Mouse (Mus musculus) forebrain, embryonic 15.5 days (tissue): ENCODE measurements around the gene Zfp93. TPM values are rescaled to one million over a fixed set of nuclear protein-coding genes. Genes with fewer than 3 reads are reported as not detected.

Experiments used
- ATAC-seq: fragments of 200-750 bp; cut with Nextera tagmentation; replicated peaks from 2 replicates; pipeline ENCODE4 v1.8.0; 2017; ENCODE audit warnings: mild to moderate bottlenecking, moderate TSS enrichment, moderate library complexity
- H3K27ac ChIP-seq: fragments of 300-500 bp; sonication (generic); replicated peaks from 2 replicates; pipeline ENCODE4 v1.5.1; 2015; ENCODE audit warnings: mild to moderate bottlenecking, inconsistent platforms
- H3K27me3 ChIP-seq: fragments of 300-500 bp; sonication (generic); 2 replicates; pipeline ENCODE4 v1.6.1; 2015; ENCODE audit warnings: inconsistent platforms
- H3K36me3 ChIP-seq: fragments of 300-500 bp; sonication (generic); 2 replicates; pipeline ENCODE4 v1.6.1; 2015; ENCODE audit warnings: mild to moderate bottlenecking, inconsistent platforms
- H3K4me1 ChIP-seq: fragments of 300-500 bp; sonication (generic); 2 replicates; pipeline ENCODE4 v1.6.1; 2015; ENCODE audit warnings: inconsistent platforms
- H3K4me2 ChIP-seq: fragments of 300-500 bp; sonication (generic); replicated peaks from 2 replicates; pipeline ENCODE4 v1.6.1; 2015; ENCODE audit warnings: mild to moderate bottlenecking, inconsistent platforms
- H3K4me3 ChIP-seq: fragments of 300-500 bp; sonication (generic); 2 replicates; pipeline ENCODE4 v1.5.1; 2015; ENCODE audit warnings: mild to moderate bottlenecking, inconsistent platforms
- H3K9ac ChIP-seq: fragments of 300-500 bp; sonication (generic); replicated peaks from 2 replicates; pipeline ENCODE4 v1.6.1; 2015; ENCODE audit warnings: mild to moderate bottlenecking, inconsistent platforms
- H3K9me3 ChIP-seq: fragments of 300-500 bp; sonication (generic); 2 replicates; pipeline ENCODE4 v1.6.1; 2016; ENCODE audit warnings: inconsistent platforms
- WGBS: fragments of 180-500 bp; shearing (Covaris S2); methylation state at CpG from one replicate; pipeline ENCODE4 v1.1.7; 2015; ENCODE audit warnings: mixed read lengths; 5-methylcytosine and 5-hydroxymethylcytosine counted together
- polyA plus RNA-seq: library from polyadenylated mRNA; unstranded; fragments of >200 nt; fragmentation: Nextera tagmentation; extraction: Ambion mirVana; gene quantifications from 2 replicates; pipeline ENCODE4 v1.2.1, GENCODE M21; 2015

The Zfp93 gene
- 9.3 and 12.1 TPM in 2 replicates for polyA plus RNA-seq

DNA sequence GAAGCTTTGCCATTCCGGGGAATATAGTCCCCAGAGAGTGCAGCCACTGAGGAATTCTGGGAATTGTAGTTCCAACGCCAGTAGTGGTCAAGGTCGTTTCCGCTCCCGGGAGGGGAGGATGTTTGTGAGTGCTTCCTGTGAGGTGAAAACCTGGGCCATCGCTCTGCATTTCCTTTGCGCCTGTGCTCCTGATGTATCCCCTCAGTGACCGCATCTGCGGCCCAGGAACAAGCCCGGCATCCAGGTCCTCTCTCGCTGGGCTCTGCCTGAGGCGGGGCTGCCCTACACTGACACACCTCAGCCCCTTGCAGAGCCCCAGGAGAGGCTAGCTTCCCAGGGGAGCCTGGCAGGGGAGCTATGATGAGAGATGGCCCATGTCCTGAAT, at the start of gene Zfp93:
Zfp93 (plus strand) TSS at position 133 of the 385 bp plus-strand sequence.
- Histone ChIP-seq H3K4me1 (peaks cover 12% of the 10 kb centered on the region), H3K4me3 (peak within 1 kb of the TSS; percentile 61), H3K9ac (peak within 1 kb of the TSS; percentile 91), H3K27me3 (no peaks in the 10 kb centered on the region), H3K9me3 (no peaks in the 10 kb centered on the region), H3K27ac (peak within 1 kb of the TSS; percentile 76), H3K4me2 (peak within 1 kb of the TSS; percentile 81), H3K36me3 (peaks cover 16% of the 10 kb centered on the region)
- peak; percentile 96 for ATAC-seq
- WGBS = 0% methylated on average over 12 of the region's 12 CpGs

GRCm38 (mm10) chr7:24237040-24237791, 33.0 kb upstream of the Zfp93 start, which contains the start of gene Zfp109:
Zfp109 (minus strand) TSS chr7:24237560.
- H3K4me3 ChIP-seq = peak within 1 kb of the TSS; percentile 84
- peak; percentile 94 for ATAC-seq
- no peak within 1 kb of the TSS for H3K27ac ChIP-seq
- H3K36me3 ChIP-seq = peaks cover 6% of the 10 kb centered on the region; the same call in 1 of the 2 replicates
- peak within 1 kb of the TSS; percentile 55 for H3K4me2 ChIP-seq
- WGBS = 5% methylated on average over 28 of the region's 28 CpGs
- no peaks in the 10 kb centered on the region for H3K9me3 ChIP-seq
- peaks cover 3% of the 10 kb centered on the region; the same call in 1 of the 2 replicates for H3K27me3 ChIP-seq
- H3K9ac ChIP-seq = peak within 1 kb of the TSS; percentile 75
- peaks cover 9% of the 10 kb centered on the region for H3K4me1 ChIP-seq

DNA sequence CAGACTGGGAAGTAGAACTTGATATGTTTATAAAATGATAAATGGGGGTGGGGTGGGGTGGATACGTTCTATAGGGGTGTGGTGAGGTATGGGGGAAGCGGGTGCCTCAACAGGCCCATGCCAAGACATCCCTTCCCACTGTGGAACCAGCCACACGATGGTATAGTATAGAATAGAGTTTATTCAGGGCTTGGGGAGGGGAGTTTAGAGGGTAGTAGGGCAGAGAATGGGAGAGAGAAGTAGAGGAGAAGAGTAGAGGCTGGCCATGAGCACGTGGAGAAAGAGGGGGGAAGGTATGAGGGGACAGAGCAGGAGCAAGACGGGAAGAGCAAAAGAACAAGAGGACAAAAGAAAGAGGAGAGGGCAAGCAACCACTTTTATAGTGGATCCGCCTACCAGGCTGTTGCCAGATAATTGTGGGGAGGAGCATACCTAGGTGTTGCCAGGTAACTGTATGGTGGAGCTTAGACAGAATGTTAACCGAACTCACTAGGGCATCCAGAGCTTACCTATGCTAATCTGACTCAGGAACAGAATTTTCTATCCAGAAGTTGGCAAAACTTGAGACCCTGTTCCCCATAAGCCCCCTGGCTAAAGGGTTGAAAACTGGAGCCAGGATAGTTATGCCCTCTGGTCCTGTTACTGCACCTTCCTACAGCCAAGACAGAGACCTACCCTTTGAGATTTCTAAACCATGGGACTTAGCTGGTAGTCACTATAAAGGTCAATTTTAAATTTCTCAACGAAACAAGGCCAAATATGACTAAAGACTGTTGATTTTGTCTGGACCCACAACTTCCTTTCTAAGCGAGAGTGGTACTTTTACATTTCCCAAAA, 16.2 kb upstream of the Zfp93 start:
- Histone ChIP-seq H3K9ac (no peak overlapping the region), H3K4me2 (peak overlapping the region; percentile 66), H3K4me3 (peak overlapping the region; percentile 53), H3K27ac (no peak overlapping the region), H3K9me3 (no peaks in the 10 kb centered on the region), H3K36me3 (no peaks in the 10 kb centered on the region), H3K27me3 (no peaks in the 10 kb centered on the region), H3K4me1 (peaks cover 18% of the 10 kb centered on the region)
- ATAC-seq = peak; percentile 76
- 60% methylated on average over 9 of the region's 9 CpGs for WGBS

DNA sequence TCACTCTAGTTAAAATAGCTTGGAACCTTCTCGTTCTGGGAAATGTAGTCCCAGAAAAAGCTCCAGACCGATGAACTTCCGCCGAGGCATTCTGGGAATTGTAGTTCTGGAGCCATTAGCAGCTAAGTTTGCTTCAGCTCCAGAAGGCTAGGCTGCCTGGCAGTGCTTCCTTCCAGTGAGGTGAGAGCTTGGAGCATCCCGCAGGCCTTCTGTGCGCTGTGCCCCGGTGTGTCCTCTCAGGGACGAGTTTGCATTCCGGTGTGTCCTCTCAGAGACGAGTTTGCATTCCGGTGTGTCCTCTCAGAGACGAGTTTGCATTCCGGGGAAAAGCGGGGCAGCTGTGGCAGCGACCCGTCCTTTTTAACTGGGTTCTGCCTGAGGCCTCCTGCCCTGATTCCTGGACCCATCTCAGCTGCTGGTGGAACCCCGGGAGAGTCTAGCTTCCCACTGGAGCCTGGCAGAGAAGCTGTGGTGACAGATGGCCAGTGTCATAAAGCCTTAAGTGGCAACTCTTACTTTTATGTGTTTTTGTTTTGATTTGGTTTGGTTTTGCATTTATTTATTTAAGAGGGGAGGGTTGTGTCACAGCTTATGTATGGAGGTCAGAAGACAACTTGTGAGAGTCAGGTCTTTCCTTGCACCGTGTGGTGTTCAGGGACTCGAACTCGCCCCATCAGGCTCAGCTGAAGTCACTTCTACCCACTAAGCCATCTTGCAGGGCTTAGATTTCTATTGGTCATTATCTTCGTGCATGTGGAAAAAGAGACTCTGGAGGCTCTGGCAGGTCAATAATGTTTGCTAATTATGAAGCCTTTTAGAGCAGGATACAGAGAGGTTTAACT, 15.4 kb upstream of the Zfp93 start, which contains the start of gene Zfp108:
Zfp108 (plus strand) TSS at position 162 of the 842 bp plus-strand sequence.
- Histone ChIP-seq H3K36me3 (no peaks in the 10 kb centered on the region), H3K4me3 (peak within 1 kb of the TSS; percentile 53), H3K9me3 (no peaks in the 10 kb centered on the region), H3K27ac (peak within 1 kb of the TSS; percentile 61), H3K9ac (peak within 1 kb of the TSS; percentile 63), H3K4me2 (peak within 1 kb of the TSS; percentile 66), H3K4me1 (peaks cover 18% of the 10 kb centered on the region), H3K27me3 (no peaks in the 10 kb centered on the region)
- 20% methylated on average over 21 of the region's 21 CpGs for WGBS
- ATAC-seq = peak; percentile 92

GRCm38 (mm10) chr7:24259306-24259999, 10.8 kb upstream of the Zfp93 start:
- 91% methylated on average over 13 of the region's 13 CpGs for WGBS
- Histone ChIP-seq H3K4me2 (no peak overlapping the region), H3K27ac (no peak overlapping the region), H3K9me3 (no peaks in the 10 kb centered on the region), H3K27me3 (no peaks in the 10 kb centered on the region), H3K4me3 (no peak overlapping the region), H3K36me3 (peaks cover 20% of the 10 kb centered on the region), H3K4me1 (peaks cover 15% of the 10 kb centered on the region), H3K9ac (no peak overlapping the region)
- ATAC-seq = no peak

DNA sequence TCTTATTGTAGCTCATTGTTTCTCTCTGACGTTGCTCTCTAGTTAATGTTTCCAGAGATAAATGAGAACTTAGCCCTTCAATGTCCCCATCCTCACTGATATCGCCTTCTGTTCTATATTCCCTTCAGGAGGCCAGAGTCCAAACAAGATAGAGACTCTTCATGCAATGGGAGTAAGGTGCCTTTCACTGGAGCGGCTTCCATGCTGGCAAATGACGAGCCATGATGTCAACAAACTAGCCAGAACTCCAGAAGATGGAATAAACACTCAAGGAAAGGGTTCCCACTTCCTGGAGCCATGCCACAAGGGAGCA, 10.3 kb upstream of the Zfp93 start:
- Histone ChIP-seq H3K36me3 (peaks cover 20% of the 10 kb centered on the region), H3K9ac (no peak overlapping the region), H3K4me3 (no peak overlapping the region), H3K27ac (no peak overlapping the region), H3K4me1 (peaks cover 13% of the 10 kb centered on the region), H3K4me2 (no peak overlapping the region), H3K9me3 (no peaks in the 10 kb centered on the region), H3K27me3 (no peaks in the 10 kb centered on the region)
- ATAC-seq = no peak
- WGBS = 91% methylated on average over 4 of the region's 4 CpGs

GRCm38 (mm10) chr7:24268176-24269155, 1.8 kb upstream of the Zfp93 start:
- no peak for ATAC-seq
- H3K9ac ChIP-seq = no peak overlapping the region
- no peaks in the 10 kb centered on the region for H3K9me3 ChIP-seq

DNA sequence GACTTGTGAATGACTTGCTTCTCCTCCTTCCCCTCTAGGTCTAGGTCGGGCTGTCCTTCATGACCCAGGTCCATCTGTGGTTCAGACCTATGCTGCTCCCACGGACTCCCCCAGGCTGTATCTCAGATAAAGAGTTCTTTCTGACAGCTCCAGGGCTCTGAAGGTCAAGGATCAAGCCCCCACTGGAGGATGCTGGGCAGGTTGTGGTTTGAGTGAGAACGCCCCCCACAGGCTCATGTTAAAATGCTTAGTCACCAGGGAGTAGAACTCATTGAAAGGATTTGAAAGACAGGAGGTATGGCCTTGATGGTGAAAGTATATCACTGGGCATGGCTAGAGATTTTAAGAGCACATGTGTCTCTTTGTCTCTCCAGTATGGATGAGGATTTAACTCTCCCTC, 964 bp upstream of the Zfp93 start:
- H3K4me3 ChIP-seq = no peak overlapping the region
- no peak overlapping the region for H3K27ac ChIP-seq
- H3K36me3 ChIP-seq = peaks cover 6% of the 10 kb centered on the region
- no peaks in the 10 kb centered on the region for H3K9me3 ChIP-seq
- H3K27me3 ChIP-seq = no peaks in the 10 kb centered on the region
- peaks cover 12% of the 10 kb centered on the region for H3K4me1 ChIP-seq
- H3K9ac ChIP-seq = no peak overlapping the region
- no peak overlapping the region for H3K4me2 ChIP-seq
- ATAC-seq = no peak
- 81% methylated on average over 3 of the region's 3 CpGs for WGBS

More at GRCm38 (mm10) chr7:24268176-24269155, 1.8 kb upstream of the Zfp93 start:
- Histone ChIP-seq H3K4me2 (no peak overlapping the region), H3K27me3 (no peaks in the 10 kb centered on the region), H3K36me3 (peaks cover under 1% of the 10 kb centered on the region), H3K27ac (no peak overlapping the region), H3K4me3 (no peak overlapping the region), H3K4me1 (peaks cover 12% of the 10 kb centered on the region)
- 62% methylated on average over 24 of the region's 24 CpGs for WGBS

DNA sequence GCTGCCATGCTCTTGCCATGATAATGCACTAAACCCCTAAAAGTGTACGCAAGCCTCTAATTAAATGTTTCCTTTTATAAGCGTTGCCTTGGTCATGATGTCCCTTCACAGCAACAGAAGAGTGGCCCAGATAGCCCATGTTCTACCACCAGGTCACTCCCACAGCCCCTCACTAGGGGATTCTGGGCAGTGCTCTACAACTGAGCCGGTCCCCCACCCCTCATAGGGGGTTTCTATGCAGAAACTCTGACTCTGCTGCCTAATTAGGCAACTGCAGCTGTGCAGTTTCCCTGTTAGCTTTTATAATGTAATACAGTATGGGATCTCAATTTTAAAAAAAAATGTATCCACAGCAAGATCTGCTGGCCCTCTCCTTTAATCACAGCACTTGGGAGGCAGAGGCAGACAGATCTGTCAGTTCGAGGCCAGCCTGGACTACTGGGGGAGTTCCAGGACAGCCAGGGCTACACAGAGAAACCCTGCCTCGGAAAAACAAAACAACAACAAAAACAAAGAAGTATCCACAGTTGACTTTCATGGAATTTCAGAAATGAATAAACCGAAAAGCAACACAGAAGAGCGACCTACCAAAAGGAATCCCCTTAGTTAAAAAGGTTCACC, 443 bp upstream of the Zfp93 start:
- H3K9ac ChIP-seq = peak overlapping the region; percentile 91
- peak; percentile 59 for ATAC-seq
- H3K36me3 ChIP-seq = peaks cover 11% of the 10 kb centered on the region
- 34% methylated on average over 7 of the region's 7 CpGs for WGBS
- H3K27ac ChIP-seq = peak overlapping the region; percentile 76
- H3K27me3 ChIP-seq = no peaks in the 10 kb centered on the region
- H3K4me3 ChIP-seq = peak overlapping the region; percentile 61
- H3K4me1 ChIP-seq = peaks cover 12% of the 10 kb centered on the region
- peak overlapping the region; percentile 81 for H3K4me2 ChIP-seq
- no peaks in the 10 kb centered on the region for H3K9me3 ChIP-seq

DNA sequence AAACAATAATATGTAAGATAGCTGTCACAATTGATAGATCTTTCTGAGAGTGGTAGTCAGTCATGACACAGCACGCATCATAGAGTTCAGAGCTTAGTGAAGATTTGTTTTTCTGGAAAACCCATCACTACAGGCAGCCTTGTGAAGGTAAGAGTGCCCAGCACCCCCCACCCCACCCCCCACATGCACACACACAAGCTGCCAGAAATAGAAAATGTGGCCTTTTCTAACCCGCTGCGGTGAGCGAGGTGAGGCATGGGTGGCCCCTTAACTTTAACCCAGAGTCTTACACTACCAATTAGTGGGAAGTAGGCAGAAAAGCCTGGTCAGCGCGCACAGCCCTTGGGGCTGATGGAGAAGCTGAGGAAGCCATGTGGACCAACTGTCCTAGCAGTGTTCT, 971 bp downstream of the Zfp93 start:
- Histone ChIP-seq H3K4me3 (no peak overlapping the region), H3K27me3 (no peaks in the 10 kb centered on the region), H3K4me1 (peaks cover 12% of the 10 kb centered on the region), H3K9me3 (no peaks in the 10 kb centered on the region), H3K36me3 (peaks cover 20% of the 10 kb centered on the region), H3K9ac (no peak overlapping the region), H3K27ac (no peak overlapping the region), H3K4me2 (no peak overlapping the region)
- ATAC-seq = no peak
- 95% methylated on average over 6 of the region's 6 CpGs for WGBS
